Mouse (Mus musculus): ENCODE measurements around the gene Rab33b. TPM values are rescaled to one million over a fixed set of nuclear protein-coding genes. Genes with fewer than 3 reads are reported as not detected.

Rab33b gene
- total and polyA plus RNA-seq, 2 experiments, result 4.7 to 7.3 TPM

GRCm38 (mm10) chr3:51499876-51500275 is 16.2 kb downstream of the Rab33b start:
- Histone ChIP-seq H3K27ac (replicated peaks; ENCODE audit: insufficient read depth, low read depth, low read length) (no peak overlapping the region), H3K4me3 (ENCODE audit: insufficient read depth, low read depth, low read length) (no peak overlapping the region), H3K27me3 (ENCODE audit: control insufficient read depth, insufficient read depth, low read length) (no peaks in the 10 kb centered on the region), H3K9ac (ENCODE audit: low read depth, low read length) (no peak overlapping the region), H3K36me3 (ENCODE audit: control insufficient read depth, insufficient read depth, low read length) (peaks cover under 1% of the 10 kb centered on the region; the same call in 1 of the 2 replicates), H3K79me2 (ENCODE audit: control insufficient read depth, insufficient read depth, low read length) (no peaks in the 10 kb centered on the region), H3K4me1 (ENCODE audit: control insufficient read depth, insufficient read depth, low read length) (no peaks in the 10 kb centered on the region)
- TF ChIP-seq POLR2A (IDR thresholded peaks at IDR 0.05; ENCODE audit: extremely low read depth, insufficient read depth, low read length), result no peak
- no peak for DNase-seq (ENCODE audit: extremely low read depth, low read depth, low spot score)
- 89% methylated on average over 4 of the region's 4 CpGs for WGBS

GRCm38 (mm10) chr3:51504385-51504952 is 20.7 kb downstream of the Rab33b start:
- TF ChIP-seq CTCF (IDR thresholded peaks at IDR 0.05; ENCODE audit: low read depth, low read length), result no peak

DNA sequence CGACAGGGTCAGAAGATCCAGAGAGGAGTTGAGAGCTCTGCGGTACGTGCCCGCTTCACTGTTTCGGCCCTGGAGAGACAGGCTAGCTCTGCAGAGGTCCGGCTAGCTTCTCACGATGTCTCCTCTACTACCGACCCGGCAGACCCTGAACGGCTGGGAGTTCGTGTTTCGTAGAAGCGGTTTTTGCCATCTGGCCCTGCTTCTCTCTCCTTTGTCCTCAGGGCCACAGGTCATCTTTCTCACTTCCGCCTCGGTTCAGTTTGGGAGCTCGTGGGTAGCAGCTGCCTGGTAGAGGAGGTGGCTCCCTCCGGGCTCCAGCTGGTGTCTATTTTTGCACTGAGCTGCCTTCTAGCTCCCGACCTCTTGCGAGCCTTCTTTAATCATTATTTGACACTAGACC is 21.7 kb downstream of the Rab33b start:
- H3K27me3 ChIP-seq (ENCODE audit: control insufficient read depth, insufficient read depth, low read length), result no peaks in the 10 kb centered on the region
- H3K79me2 ChIP-seq (ENCODE audit: control insufficient read depth, insufficient read depth, low read length), result no peaks in the 10 kb centered on the region
- H3K27ac ChIP-seq (replicated peaks; ENCODE audit: insufficient read depth, low read depth, low read length), result no peak overlapping the region
- H3K36me3 ChIP-seq (ENCODE audit: control insufficient read depth, insufficient read depth, low read length), result no peaks in the 10 kb centered on the region
- TF ChIP-seq CTCF (IDR thresholded peaks at IDR 0.05; ENCODE audit: low read depth, low read length), result no peak
- TF ChIP-seq POLR2A (IDR thresholded peaks at IDR 0.05; ENCODE audit: extremely low read depth, insufficient read depth, low read length), result no peak
- H3K4me1 ChIP-seq (ENCODE audit: control insufficient read depth, insufficient read depth, low read length), result no peaks in the 10 kb centered on the region
- no peak overlapping the region for H3K4me3 ChIP-seq (ENCODE audit: insufficient read depth, low read depth, low read length)
- no peak overlapping the region for H3K9ac ChIP-seq (ENCODE audit: low read depth, low read length)
- 67% methylated on average over 19 of the region's 19 CpGs for WGBS
- DNase-seq (ENCODE audit: extremely low read depth, low read depth, low spot score), result no peak

More at GRCm38 (mm10) chr3:51504385-51504952, 20.7 kb downstream of the Rab33b start:
- H3K27ac ChIP-seq (replicated peaks; ENCODE audit: insufficient read depth, low read depth, low read length), result no peak overlapping the region
- no peak overlapping the region for H3K9ac ChIP-seq (ENCODE audit: low read depth, low read length)
- no peaks in the 10 kb centered on the region for H3K27me3 ChIP-seq (ENCODE audit: control insufficient read depth, insufficient read depth, low read length)
- no peaks in the 10 kb centered on the region for H3K36me3 ChIP-seq (ENCODE audit: control insufficient read depth, insufficient read depth, low read length)
- DNase-seq (ENCODE audit: extremely low read depth, low read depth, low spot score), result no peak
- WGBS, result 88% methylated on average over 11 of the region's 11 CpGs
- no peak overlapping the region for H3K4me3 ChIP-seq (ENCODE audit: insufficient read depth, low read depth, low read length)
- no peaks in the 10 kb centered on the region for H3K4me1 ChIP-seq (ENCODE audit: control insufficient read depth, insufficient read depth, low read length)
- no peaks in the 10 kb centered on the region for H3K79me2 ChIP-seq (ENCODE audit: control insufficient read depth, insufficient read depth, low read length)

DNA sequence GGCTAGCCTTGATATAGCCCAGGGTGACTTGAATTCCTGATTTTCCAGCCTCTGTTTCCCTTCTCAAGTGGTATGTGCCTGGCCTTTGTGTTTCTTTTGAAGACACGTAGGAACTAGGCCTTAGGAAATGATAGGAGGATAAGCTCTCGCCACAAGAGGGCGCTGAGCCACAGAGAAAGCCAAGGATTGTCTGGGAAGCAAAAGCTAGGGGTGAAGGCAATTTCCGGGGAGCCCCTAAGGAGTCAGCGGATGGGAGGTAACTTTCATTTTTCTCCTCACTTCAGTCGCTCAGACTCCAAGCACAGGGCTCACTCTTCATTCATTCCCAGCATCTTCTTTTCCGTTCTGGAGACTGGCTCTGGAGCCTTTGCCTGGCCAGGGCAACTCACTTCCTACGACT is 27.2 kb downstream of the Rab33b start:
- peak overlapping the region; percentile 8; the same call in 1 of the 2 replicates for H3K4me3 ChIP-seq (ENCODE audit: insufficient read depth, low read depth, low read length)
- H3K27ac ChIP-seq (replicated peaks; ENCODE audit: insufficient read depth, low read depth, low read length), result no peak overlapping the region
- H3K9ac ChIP-seq (ENCODE audit: low read depth, low read length), result no peak overlapping the region; the same call in 1 of the 2 replicates
- no peaks in the 10 kb centered on the region for H3K27me3 ChIP-seq (ENCODE audit: control insufficient read depth, insufficient read depth, low read length)
- H3K36me3 ChIP-seq (ENCODE audit: control insufficient read depth, insufficient read depth, low read length), result no peaks in the 10 kb centered on the region
- DNase-seq (ENCODE audit: extremely low read depth, low read depth, low spot score), result peak; percentile 50
- WGBS, result 18% methylated on average over 8 of the region's 8 CpGs
- no peaks in the 10 kb centered on the region for H3K4me1 ChIP-seq (ENCODE audit: control insufficient read depth, insufficient read depth, low read length)
- TF ChIP-seq CTCF (IDR thresholded peaks at IDR 0.05; ENCODE audit: low read depth, low read length) (peak; percentile 80), POLR2A (IDR thresholded peaks at IDR 0.05; ENCODE audit: extremely low read depth, insufficient read depth, low read length) (no peak)
- no peaks in the 10 kb centered on the region for H3K79me2 ChIP-seq (ENCODE audit: control insufficient read depth, insufficient read depth, low read length)

DNA sequence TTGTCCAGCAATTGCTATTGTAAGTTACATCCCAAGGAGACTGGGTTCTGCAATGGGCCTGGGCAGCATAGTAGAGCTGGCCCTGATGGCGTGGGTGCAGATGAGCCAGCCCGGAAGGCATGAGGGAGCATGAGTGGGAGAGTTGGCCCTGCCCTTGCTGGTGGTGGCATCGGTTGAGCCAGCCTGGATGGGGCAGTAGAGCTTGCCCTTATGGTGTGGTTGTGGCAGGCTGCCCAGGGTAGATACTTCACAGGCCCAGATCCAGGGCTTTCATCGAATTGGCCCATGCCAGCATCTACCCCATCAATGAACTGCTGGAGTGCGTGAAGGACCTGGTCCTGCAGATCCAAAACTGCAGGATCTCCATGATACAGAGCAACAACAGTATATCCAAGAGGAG is 28.3 kb downstream of the Rab33b start:
- H3K27me3 ChIP-seq (ENCODE audit: control insufficient read depth, insufficient read depth, low read length), result no peaks in the 10 kb centered on the region
- 79% methylated on average over 5 of the region's 5 CpGs for WGBS
- H3K9ac ChIP-seq (ENCODE audit: low read depth, low read length), result no peak overlapping the region
- TF ChIP-seq POLR2A (IDR thresholded peaks at IDR 0.05; ENCODE audit: extremely low read depth, insufficient read depth, low read length), result no peak
- DNase-seq (ENCODE audit: extremely low read depth, low read depth, low spot score), result no peak
- H3K79me2 ChIP-seq (ENCODE audit: control insufficient read depth, insufficient read depth, low read length), result no peaks in the 10 kb centered on the region
- no peak overlapping the region for H3K4me3 ChIP-seq (ENCODE audit: insufficient read depth, low read depth, low read length)
- no peaks in the 10 kb centered on the region for H3K36me3 ChIP-seq (ENCODE audit: control insufficient read depth, insufficient read depth, low read length)
- no peak overlapping the region for H3K27ac ChIP-seq (replicated peaks; ENCODE audit: insufficient read depth, low read depth, low read length)
- H3K4me1 ChIP-seq (ENCODE audit: control insufficient read depth, insufficient read depth, low read length), result no peaks in the 10 kb centered on the region

GRCm38 (mm10) chr3:51517467-51517866 is 33.7 kb downstream of the Rab33b start:
- no peak overlapping the region for H3K4me3 ChIP-seq (ENCODE audit: insufficient read depth, low read depth, low read length)
- no peak overlapping the region for H3K9ac ChIP-seq (ENCODE audit: low read depth, low read length)
- H3K36me3 ChIP-seq (ENCODE audit: control insufficient read depth, insufficient read depth, low read length), result no peaks in the 10 kb centered on the region
- no peaks in the 10 kb centered on the region for H3K79me2 ChIP-seq (ENCODE audit: control insufficient read depth, insufficient read depth, low read length)
- no peak for TF ChIP-seq CTCF (IDR thresholded peaks at IDR 0.05; ENCODE audit: low read depth, low read length)
- no peak for TF ChIP-seq POLR2A (IDR thresholded peaks at IDR 0.05; ENCODE audit: extremely low read depth, insufficient read depth, low read length)
- DNase-seq (ENCODE audit: extremely low read depth, low read depth, low spot score), result peak; percentile 25
- H3K27me3 ChIP-seq (ENCODE audit: control insufficient read depth, insufficient read depth, low read length), result no peaks in the 10 kb centered on the region
- WGBS, result 37% methylated on average over 4 of the region's 4 CpGs
- H3K27ac ChIP-seq (replicated peaks; ENCODE audit: insufficient read depth, low read depth, low read length), result no peak overlapping the region
- no peaks in the 10 kb centered on the region for H3K4me1 ChIP-seq (ENCODE audit: control insufficient read depth, insufficient read depth, low read length)

Measured in liver, adult 2 months (tissue).